In the genomic region with DNA sequence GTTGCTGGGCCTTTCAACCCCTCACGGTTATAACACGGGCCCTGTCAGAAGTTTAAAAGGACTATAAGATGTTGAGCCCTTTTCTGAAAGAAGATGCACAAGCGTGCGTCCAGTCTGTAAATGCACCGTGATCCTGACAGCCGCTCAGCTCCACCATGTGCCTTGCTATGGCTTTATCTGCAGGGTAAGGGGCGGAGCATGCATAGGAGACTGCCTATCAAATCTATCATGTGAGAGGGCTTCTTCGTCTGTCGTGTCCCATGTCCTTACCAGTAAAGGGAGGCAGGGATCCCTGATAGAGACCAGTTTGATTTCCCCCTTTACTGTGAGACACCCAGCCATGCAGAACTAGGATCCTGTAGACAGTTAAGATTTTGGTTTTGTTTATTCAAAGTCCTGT, we compare ENCODE assay signal across 16 mouse cellular contexts.
DNase-seq lines count a peak whose midpoint lies in the region; ATAC-seq and TF ChIP-seq lines count a peak whose summit lies in the region.
"Had no signal": no experiment of that assay in that cellular context is flagged by ENCODE, and none has a peak within 500 bp of the region (broad histone marks: within the 10 kb centered on the region; RNA-seq: fewer than 3 reads in every experiment).

No protein-coding gene starts in this region.

- no peaks in the 10 kb centered on the region for H3K9me3 ChIP-seq in heart, embryonic 15.5 days (replicated peaks)
- H3K9me3 ChIP-seq in MEL (replicated peaks; ENCODE audit: insufficient read depth, low read length), result no peaks in the 10 kb centered on the region
- no peaks in the 10 kb centered on the region for H3K9me3 ChIP-seq in liver, embryonic 13.5 days (replicated peaks)
- H3K9me3 ChIP-seq: embryonic facial prominence, embryonic 15.5 days; limb, embryonic 15.5 days had no signal

- H3K9ac ChIP-seq in heart, embryonic 15.5 days, result no peak overlapping the region
- peak overlapping the region; percentile 35; the same call in 1 of the 2 replicates for H3K9ac ChIP-seq in MEL (ENCODE audit: control insufficient read depth, low read depth, low read length, poor library complexity, severe bottlenecking)
- peak overlapping the region; percentile 23; the same call in 1 of the 2 replicates for H3K9ac ChIP-seq in liver, embryonic 13.5 days
- H3K9ac ChIP-seq: embryonic facial prominence, embryonic 15.5 days; limb, embryonic 15.5 days had no signal

- TF ChIP-seq POLR2A in MEL (IDR thresholded peaks at IDR 0.05; ENCODE audit: control insufficient read depth in 1 of 2, insufficient read depth in 1 of 2, low read depth in 1 of 2, low read length in 2 of 2, poor library complexity in 1 of 2), result peak in 1 of 2 experiments; percentile 46; a peak in 2 of 4 replicates

- H3K79me2 ChIP-seq in MEL (ENCODE audit: control insufficient read depth, insufficient read depth, low read length, poor library complexity), result no peaks in the 10 kb centered on the region

- no peaks in the 10 kb centered on the region for H3K27me3 ChIP-seq in heart, embryonic 15.5 days
- no peaks in the 10 kb centered on the region for H3K27me3 ChIP-seq in MEL (ENCODE audit: control insufficient read depth in 1 of 2, insufficient read depth in 2 of 2, low read length in 2 of 2)
- H3K27me3 ChIP-seq in liver, embryonic 13.5 days, result 0 out of 2 replicates have a peak, but pooled peaks cover 5% of the 10 kb centered on the region
- H3K27me3 ChIP-seq: embryonic facial prominence, embryonic 15.5 days; limb, embryonic 15.5 days had no signal

- no peak for ATAC-seq in heart, embryonic 15.5 days (replicated peaks; ENCODE audit: insufficient number of reproducible peaks, insufficient read depth, low FRiP score, low read depth)
- ATAC-seq in liver, embryonic 13.5 days (ENCODE audit: low read depth), result peak; percentile 83
- ATAC-seq: CD4-positive, CD25-positive, alpha-beta regulatory T cell, adult 4 months; intestine, embryonic 16.5 days had no signal

- H3K4me1 ChIP-seq in heart, embryonic 15.5 days (replicated peaks), result peaks cover 54% of the 10 kb centered on the region
- peaks cover 18 to 41% of the 10 kb centered on the region in 2 experiments for H3K4me1 ChIP-seq in MEL (ENCODE audit: control insufficient read depth in 1 of 2, insufficient read depth in 2 of 2, low read length in 2 of 2)
- peaks cover 49% of the 10 kb centered on the region for H3K4me1 ChIP-seq in liver, embryonic 13.5 days (replicated peaks)

- no peak overlapping the region; the same call in 1 of the 2 replicates for H3K4me2 ChIP-seq in heart, embryonic 15.5 days
- peak overlapping the region; percentile 2 for H3K4me2 ChIP-seq in liver, embryonic 13.5 days
- H3K4me2 ChIP-seq: embryonic facial prominence, embryonic 15.5 days; limb, embryonic 15.5 days had no signal

- DNase-seq in heart, postnatal 14 days, result no peak
- peak; percentile 71 for DNase-seq in MEL (ENCODE audit: low read depth, low spot score)
- DNase-seq in c-Kit-positive CD71-positive TER-119-positive erythroid progenitor cells, embryonic 14.5 days (ENCODE audit: low spot score), result peak; percentile 34
- peak; percentile 51 for DNase-seq in liver, embryonic 13.5 days
- DNase-seq in adrenal gland, postnatal 4 days (ENCODE audit: low spot score in 2 of 2), result no peak
- no peak for DNase-seq in layer of hippocampus, adult 2 months (ENCODE audit: low spot score in 2 of 2)
- DNase-seq: cerebellum, postnatal 10 days; lung, postnatal 4 days; right cerebral cortex, postnatal 14 days; thymus, postnatal 36 days had no signal

- intact Hi-C loops in heart, postnatal 14 days (cut with DNase I), result no loop called here

- H3K27ac ChIP-seq in heart, embryonic 15.5 days, result peak overlapping the region; percentile 83
- peak overlapping the region; percentile 29 for H3K27ac ChIP-seq in MEL (ENCODE audit: control insufficient read depth, low read depth, low read length)
- H3K27ac ChIP-seq in liver, embryonic 13.5 days, result peak overlapping the region; percentile 25; the same call in 1 of the 2 replicates
- H3K27ac ChIP-seq in layer of hippocampus, adult 2 months, result no peak overlapping the region
- H3K27ac ChIP-seq: embryonic facial prominence, embryonic 15.5 days; left cerebral cortex, adult 2 months; limb, embryonic 15.5 days had no signal

- TF ChIP-seq CTCF in MEL (IDR thresholded peaks at IDR 0.05 in 2 of 3, conservative IDR thresholded peaks at IDR 0.05 in 1 of 3; ENCODE audit: control insufficient read depth in 1 of 3, insufficient read depth in 1 of 3, low read depth in 2 of 3, low read length in 3 of 3, poor library complexity in 1 of 3, severe bottlenecking in 1 of 3), result no peak
- TF ChIP-seq CTCF in layer of hippocampus, adult 2 months (conservative IDR thresholded peaks at IDR 0.05), result no peak

- H3K36me3 ChIP-seq in heart, embryonic 15.5 days, result no peaks in the 10 kb centered on the region
- H3K36me3 ChIP-seq in MEL (ENCODE audit: control insufficient read depth in 1 of 2, insufficient read depth in 2 of 2, low read length in 2 of 2), result peaks cover 0 to 45% of the 10 kb centered on the region in 2 experiments; a peak in 3 of 4 replicates
- H3K36me3 ChIP-seq in liver, embryonic 13.5 days, result no peaks in the 10 kb centered on the region
- H3K36me3 ChIP-seq: embryonic facial prominence, embryonic 15.5 days; limb, embryonic 15.5 days had no signal

- TF ChIP-seq RAD21 in MEL (IDR thresholded peaks at IDR 0.05; ENCODE audit: low read depth, low read length), result no peak

- H3K4me3 ChIP-seq in heart, embryonic 15.5 days, result no peak overlapping the region
- no peak overlapping the region; a peak in 1 of 4 replicates for H3K4me3 ChIP-seq in MEL (ENCODE audit: control insufficient read depth in 1 of 2, insufficient read depth in 1 of 2, low read depth in 2 of 2, low read length in 2 of 2)
- no peak overlapping the region for H3K4me3 ChIP-seq in liver, embryonic 13.5 days (replicated peaks)
- no peak overlapping the region for H3K4me3 ChIP-seq in layer of hippocampus, adult 2 months
- H3K4me3 ChIP-seq: embryonic facial prominence, embryonic 15.5 days; left cerebral cortex, adult 2 months; limb, embryonic 15.5 days had no signal

- 37% methylated on average over 9 of the region's 9 CpGs for WGBS in heart, embryonic 15.5 days
- 49% methylated on average over 9 of the region's 9 CpGs for WGBS in liver, embryonic 13.5 days (ENCODE audit: insufficient replicate concordance)

- TF ChIP-seq EP300 in MEL (IDR thresholded peaks at IDR 0.05; ENCODE audit: low read depth in 1 of 2, low read length in 2 of 2), result peak in 1 of 2 experiments; percentile 3; a peak in 1 of 4 replicates

TF ChIP-seq in MEL, 35 proteins besides CTCF, POLR2A, EP300 and RAD21:
- no peak for TF ChIP-seq MEF2A (IDR thresholded peaks at IDR 0.05; ENCODE audit: extremely low read depth, insufficient replicate concordance, low read depth, low read length, poor library complexity, severe bottlenecking)
- peak; percentile 84 for TF ChIP-seq MAX (IDR thresholded peaks at IDR 0.05; ENCODE audit: low read length)
- peak; percentile 43; the same call in 1 of the 2 replicates for TF ChIP-seq SIN3A (IDR thresholded peaks at IDR 0.05; ENCODE audit: low read length)
- TF ChIP-seq USF1 (IDR thresholded peaks at IDR 0.05; ENCODE audit: low read depth, low read length), result peak; percentile 50
- peak; percentile 85 for TF ChIP-seq MXI1 (IDR thresholded peaks at IDR 0.05; ENCODE audit: low read depth, low read length)
- peak; percentile 83 for TF ChIP-seq MYC (IDR thresholded peaks at IDR 0.05; ENCODE audit: low read depth, low read length)
- no peak for TF ChIP-seq POLR2AphosphoS5 (IDR thresholded peaks at IDR 0.05; ENCODE audit: borderline replicate concordance, low read depth, low read length)

Comparison
In these comparisons a context has a peak if more than half of its experiments do, and no peak if none do; other contexts are left out.
1. DNase-seq: peak in MEL (single experiment), c-Kit-positive CD71-positive TER-119-positive erythroid progenitor cells, embryonic 14.5 days (single experiment) and liver, embryonic 13.5 days (single experiment); none in heart, postnatal 14 days (0 of 2), adrenal gland, postnatal 4 days (0 of 2) and layer of hippocampus, adult 2 months (0 of 2).